Mouse (Mus musculus): ENCODE results near the gene Lrrc17.

GRCm38 (mm10) chr5:21574386-21575209 is 31.2 kb downstream of the Lrrc17 start:
- no peak for TF ChIP-seq POLR2A (IDR thresholded peaks at IDR 0.05; ENCODE audit: control insufficient read depth, low read depth, low read length)
- TF ChIP-seq CTCF (IDR thresholded peaks at IDR 0.05; ENCODE audit: control insufficient read depth, insufficient read depth, insufficient replicate concordance, low read depth, low read length) = no peak
